Mouse (Mus musculus): ENCODE measurements around the gene Fam178b.

Fam178b gene

GRCm38 (mm10) chr1:36583408-36584116 lies 99.4 kb downstream of the Fam178b start:
- DNase-seq: no peak

- no peak for DNase-seq
Measured at GRCm38 (mm10) chr1:36582211-36582610, 100.8 kb downstream of the Fam178b start.

- DNase-seq: no peak
Measured at GRCm38 (mm10) chr1:36581260-36581659, 101.7 kb downstream of the Fam178b start.

- DNase-seq: peak; percentile 69 to 82
Measured at GRCm38 (mm10) chr1:36580384-36581207, 102.4 kb downstream of the Fam178b start.

GRCm38 (mm10) chr1:36579974-36580383 lies 103.0 kb downstream of the Fam178b start:
- no peak for DNase-seq

- no peak for DNase-seq
Measured at GRCm38 (mm10) chr1:36576991-36577675, 105.8 kb downstream of the Fam178b start.

GRCm38 (mm10) chr1:36575347-36575746 lies 107.6 kb downstream of the Fam178b start:
- DNase-seq: no peak

GRCm38 (mm10) chr1:36574196-36574955 lies 108.6 kb downstream of the Fam178b start:
- DNase-seq: no peak

GRCm38 (mm10) chr1:36573524-36573923 lies 109.5 kb downstream of the Fam178b start:
- DNase-seq: peak in 1 of 2 experiments; percentile 55

- DNase-seq: no peak
Measured at GRCm38 (mm10) chr1:36572709-36573108, 110.3 kb downstream of the Fam178b start.

- no peak for DNase-seq
Measured at GRCm38 (mm10) chr1:36572140-36572700, 110.8 kb downstream of the Fam178b start.

GRCm38 (mm10) chr1:36571627-36572026 lies 111.4 kb downstream of the Fam178b start:
- DNase-seq: peak; percentile 76 to 86

- no peak for DNase-seq
Measured at GRCm38 (mm10) chr1:36570320-36570719, 112.7 kb downstream of the Fam178b start.

GRCm38 (mm10) chr1:36569694-36570276 lies 113.2 kb downstream of the Fam178b start:
- peak in 1 of 2 experiments; percentile 55 for DNase-seq

- DNase-seq: peak in 1 of 2 experiments; percentile 44
Measured at GRCm38 (mm10) chr1:36568776-36569175, 114.2 kb downstream of the Fam178b start.

GRCm38 (mm10) chr1:36567818-36568603 lies 115.0 kb downstream of the Fam178b start:
- no peak for DNase-seq

GRCm38 (mm10) chr1:36566425-36566824 lies 116.6 kb downstream of the Fam178b start:
- DNase-seq: no peak

- DNase-seq: no peak
Measured at GRCm38 (mm10) chr1:36564101-36564500, 118.9 kb downstream of the Fam178b start.

GRCm38 (mm10) chr1:36563632-36564031 lies 119.4 kb downstream of the Fam178b start:
- DNase-seq: no peak

- DNase-seq: no peak
Measured at GRCm38 (mm10) chr1:36563197-36563596, 119.8 kb downstream of the Fam178b start.

- no peak for DNase-seq
Measured at GRCm38 (mm10) chr1:36562388-36562787, 120.6 kb downstream of the Fam178b start.

All from lung, postnatal 4 days (tissue).